45 mouse cellular contexts compared by ENCODE assay signal in genomic region chr2:113311211-113311610, GRCm38 (mm10). TPM values are rescaled to one million over a fixed set of nuclear protein-coding genes. Genes with fewer than 3 reads are reported as not detected.
"Had no signal": no experiment of that assay in that cellular context is flagged by ENCODE, and none has a peak within 500 bp of the region (broad histone marks: within the 10 kb centered on the region; RNA-seq: fewer than 3 reads in every experiment).

No protein-coding gene starts in this region.

- H3K27me3 ChIP-seq: limb, embryonic 12.5 days; limb, embryonic 13.5 days; limb, embryonic 15.5 days; liver, embryonic 12.5 days; liver, embryonic 13.5 days; liver, embryonic 15.5 days; lung, embryonic 15.5 days; megakaryocyte, embryonic 14.5 days; midbrain, embryonic 12.5 days; midbrain, embryonic 13.5 days; midbrain, embryonic 15.5 days had no signal

- H3K27ac ChIP-seq: limb, embryonic 10.5 days; limb, embryonic 12.5 days; limb, embryonic 13.5 days; limb, embryonic 15.5 days; liver, embryonic 12.5 days; liver, embryonic 13.5 days; liver, embryonic 14.5 days; liver, embryonic 15.5 days; lung, embryonic 15.5 days; macrophage; midbrain, embryonic 10.5 days; midbrain, embryonic 12.5 days; midbrain, embryonic 13.5 days; midbrain, embryonic 15.5 days had no signal

- H3K4me2 ChIP-seq: limb, embryonic 12.5 days; limb, embryonic 13.5 days; limb, embryonic 15.5 days; liver, embryonic 11.5 days; liver, embryonic 12.5 days; liver, embryonic 13.5 days; liver, embryonic 15.5 days; lung, embryonic 14.5 days; lung, embryonic 15.5 days; midbrain, embryonic 11.5 days; midbrain, embryonic 12.5 days; midbrain, embryonic 13.5 days; midbrain, embryonic 15.5 days had no signal

- H3K4me1 ChIP-seq: limb, embryonic 10.5 days; limb, embryonic 12.5 days; limb, embryonic 13.5 days; limb, embryonic 15.5 days; liver, embryonic 12.5 days; liver, embryonic 13.5 days; liver, embryonic 15.5 days; lung, embryonic 15.5 days; megakaryocyte, embryonic 14.5 days; midbrain, embryonic 10.5 days; midbrain, embryonic 12.5 days; midbrain, embryonic 13.5 days; midbrain, embryonic 15.5 days had no signal

- H3K36me3 ChIP-seq: limb, embryonic 10.5 days; limb, embryonic 12.5 days; limb, embryonic 13.5 days; limb, embryonic 15.5 days; liver, embryonic 12.5 days; liver, embryonic 13.5 days; liver, embryonic 15.5 days; lung, embryonic 15.5 days; midbrain, embryonic 10.5 days; midbrain, embryonic 12.5 days; midbrain, embryonic 13.5 days; midbrain, embryonic 15.5 days had no signal

- H3K4me3 ChIP-seq: limb, embryonic 10.5 days; limb, embryonic 12.5 days; limb, embryonic 13.5 days; limb, embryonic 15.5 days; liver, embryonic 12.5 days; liver, embryonic 13.5 days; liver, embryonic 15.5 days; lung, embryonic 15.5 days; megakaryocyte, embryonic 14.5 days; midbrain, embryonic 10.5 days; midbrain, embryonic 12.5 days; midbrain, embryonic 13.5 days; midbrain, embryonic 15.5 days; myocyte had no signal

- DNase-seq: left cerebral cortex, postnatal 4 days; liver; liver, embryonic 13.5 days; liver, postnatal 0 days; lung, adult 18-20 months; lung, adult 2 months; lung, embryonic 14.5 days; lung, postnatal 10 days; lung, postnatal 14 days; lung, postnatal 36 days; lung, postnatal 4 days; midbrain, embryonic 14.5 days had no signal

- H3K9me3 ChIP-seq: limb, embryonic 10.5 days; limb, embryonic 12.5 days; limb, embryonic 13.5 days; limb, embryonic 15.5 days; liver, embryonic 12.5 days; liver, embryonic 13.5 days; liver, embryonic 15.5 days; lung, embryonic 15.5 days; megakaryocyte, embryonic 14.5 days; midbrain, embryonic 10.5 days; midbrain, embryonic 12.5 days; midbrain, embryonic 13.5 days; midbrain, embryonic 15.5 days had no signal

- H3K9ac ChIP-seq: limb, embryonic 12.5 days; limb, embryonic 13.5 days; limb, embryonic 15.5 days; liver, embryonic 12.5 days; liver, embryonic 13.5 days; liver, embryonic 14.5 days; liver, embryonic 15.5 days; liver, postnatal 0 days; lung, embryonic 14.5 days; lung, embryonic 15.5 days; midbrain, embryonic 12.5 days; midbrain, embryonic 13.5 days; midbrain, embryonic 15.5 days had no signal

- ATAC-seq: liver, embryonic 12.5 days; liver, postnatal 0 days; lung, postnatal 0 days; midbrain, embryonic 13.5 days; midbrain, embryonic 15.5 days; midbrain, embryonic 16.5 days had no signal

RNA-seq across cellular contexts. Expression of gene Fmn1, which starts 16.3 kb away (rescaled TPM):
- total RNA-seq: megakaryocyte-erythroid progenitor cell, adult 5-6 weeks had no signal

RNA-seq across cellular contexts. Expression of gene Tmco5b, which starts 25.7 kb away (rescaled TPM):
- total RNA-seq: left cerebral cortex, adult 8-10 months; left cerebral cortex, postnatal 25 days; left cerebral cortex, postnatal 36 days; liver, adult 2 months; megakaryocyte progenitor cell, adult 5-6 weeks; megakaryocyte, adult 5-6 weeks; megakaryocyte-erythroid progenitor cell, adult 5-6 weeks; midbrain, postnatal 0 days; monocyte, adult 5-6 weeks had no signal
- polyA plus RNA-seq: limb, embryonic 10.5 days; limb, embryonic 11.5 days; limb, embryonic 12.5 days; limb, embryonic 13.5 days; limb, embryonic 14.5 days; limb, embryonic 15.5 days; liver, adult 2 months; liver, embryonic 11.5 days; liver, embryonic 12.5 days; liver, embryonic 13.5 days; liver, embryonic 14.5 days; liver, embryonic 15.5 days; liver, embryonic 16.5 days; liver, postnatal 0 days; lung, adult 2 months; lung, embryonic 14.5 days; lung, embryonic 15.5 days; lung, embryonic 16.5 days; lung, postnatal 0 days; macrophage; midbrain, embryonic 10.5 days; midbrain, embryonic 11.5 days; midbrain, embryonic 12.5 days; midbrain, embryonic 13.5 days; midbrain, embryonic 14.5 days; midbrain, embryonic 15.5 days; midbrain, embryonic 16.5 days; midbrain, postnatal 0 days; myocyte; neural tube, embryonic 11.5 days had no signal
